ENCODE assay signal across 9 mouse cellular contexts in genomic region chr12:112112686-112113396, GRCm38 (mm10). TPM values are rescaled to one million over a fixed set of nuclear protein-coding genes. Genes with fewer than 3 reads are reported as not detected.
DNase-seq lines count a peak whose midpoint lies in the region; ATAC-seq and TF ChIP-seq lines count a peak whose summit lies in the region.
"Had no signal": no experiment of that assay in that cellular context is flagged by ENCODE, and none has a peak within 500 bp of the region (broad histone marks: within the 10 kb centered on the region; RNA-seq: fewer than 3 reads in every experiment).

No protein-coding gene starts in this region.

- no peak overlapping the region for H3K4me3 ChIP-seq in kidney, embryonic 14.5 days (ENCODE audit: low read length)
- H3K4me3 ChIP-seq in gastrocnemius, adult 2 months: no peak overlapping the region

- DNase-seq in kidney, adult 8-10 months: no peak
- peak; percentile 70 for DNase-seq in testis, postnatal 10 days (ENCODE audit: low spot score)
- DNase-seq in testis, postnatal 14 days (ENCODE audit: low spot score): no peak
- DNase-seq in induced T-regulatory cell, adult 2 months (ENCODE audit: low read depth): peak; percentile 26
- no peak for DNase-seq in adrenal gland, adult 2 months
- DNase-seq in right cerebral cortex, postnatal 10 days (ENCODE audit: low spot score in 2 of 2): no peak
- DNase-seq in gastrocnemius, adult 2 months: no peak

- no peak overlapping the region for H3K9ac ChIP-seq in kidney, embryonic 14.5 days (ENCODE audit: low read depth, low read length)

- no peaks in the 10 kb centered on the region for H3K9me3 ChIP-seq in kidney, embryonic 14.5 days (ENCODE audit: control insufficient read depth, low read length)

- H3K27ac ChIP-seq in kidney, embryonic 14.5 days (ENCODE audit: low read depth, low read length): no peak overlapping the region
- no peak overlapping the region for H3K27ac ChIP-seq in gastrocnemius, adult 2 months

- H3K27me3 ChIP-seq in kidney, embryonic 14.5 days (ENCODE audit: control insufficient read depth, insufficient read depth, low read length): no peaks in the 10 kb centered on the region

- H3K4me2 ChIP-seq in kidney, embryonic 14.5 days (replicated peaks; ENCODE audit: low read depth, low read length): no peak overlapping the region

- ATAC-seq in kidney, embryonic 14.5 days (ENCODE audit: low FRiP score, low TSS enrichment): peak; percentile 54; the same call in 1 of the 2 replicates

- no peak for TF ChIP-seq CTCF in gastrocnemius, adult 2 months (IDR thresholded peaks at IDR 0.05)

- H3K4me1 ChIP-seq in kidney, embryonic 14.5 days (ENCODE audit: control insufficient read depth, insufficient read depth, low read length): 0 out of 2 replicates have a peak, but pooled peaks cover 3% of the 10 kb centered on the region

- 15% methylated on average over 13 of the region's 13 CpGs for WGBS in kidney, embryonic 14.5 days

- H3K36me3 ChIP-seq in kidney, embryonic 14.5 days (ENCODE audit: control insufficient read depth, insufficient read depth, low read length): no peaks in the 10 kb centered on the region

- intact Hi-C loops in gastrocnemius, adult 2 months (cut with DNase I): loop anchor here (1.0 to 10.0 kb wide), 3 partner anchors 27 to 430 kb away; no protein-coding TSS in a partner anchor

RNA-seq across cellular contexts. Expression of gene Aspg, which starts 6.4 kb away (rescaled TPM):
- 1.1 TPM in 2 replicates for polyA plus RNA-seq in kidney, embryonic 14.5 days (2014; fragmentation: Nextera tagmentation; extraction: Ambion mirVana)
- 10 to 100 TPM; 23.2 to 24.5 TPM for total RNA-seq in adrenal gland, adult 2 months (2021)
- polyA plus RNA-seq in adrenal gland, adult 2 months (2012; rRNA removed): 27.0 and 52.0 TPM in 2 replicates
- total RNA-seq in gastrocnemius, adult 2 months (2021): not detected
- total RNA-seq: hematopoietic stem cell, adult 5-6 weeks had no signal

RNA-seq across cellular contexts. Expression of gene Kif26a, which starts 33.2 kb away (rescaled TPM):
- 2.2 and 3.8 TPM in 2 replicates for polyA plus RNA-seq in kidney, embryonic 14.5 days (2014; fragmentation: Nextera tagmentation; extraction: Ambion mirVana)
- 1 to 10 TPM; 6.1 to 9.5 TPM for total RNA-seq in adrenal gland, adult 2 months (2021)
- polyA plus RNA-seq in adrenal gland, adult 2 months (2012; rRNA removed): 11.8 and 17.0 TPM in 2 replicates
- 1 to 10 TPM; 3.6 to 3.7 TPM for total RNA-seq in gastrocnemius, adult 2 months (2021)
- total RNA-seq: hematopoietic stem cell, adult 5-6 weeks had no signal

Comparison
In these comparisons a context has a peak if more than half of its experiments do, and no peak if none do; other contexts are left out.
1. DNase-seq: peak in testis, postnatal 10 days (single experiment) and induced T-regulatory cell, adult 2 months (single experiment); none in kidney, adult 8-10 months (0 of 2), testis, postnatal 14 days (single experiment), adrenal gland, adult 2 months (single experiment), right cerebral cortex, postnatal 10 days (0 of 2) and gastrocnemius, adult 2 months (single experiment).
2. RNA of gene Aspg, which starts 6.4 kb away (total RNA-seq): 23.2 to 24.5 TPM in adrenal gland, adult 2 months; not detected in gastrocnemius, adult 2 months; every median in the first group is over 10 times any median in the second.